Mouse (Mus musculus): ENCODE data around the gene Cd28. TPM values are rescaled to one million over a fixed set of nuclear protein-coding genes. Genes with fewer than 3 reads are reported as not detected.

The Cd28 gene
- polyA plus RNA-seq (2012; rRNA removed; ENCODE audit: low replicate concordance), result 0.33 and 0.36 TPM in 2 replicates

DNA sequence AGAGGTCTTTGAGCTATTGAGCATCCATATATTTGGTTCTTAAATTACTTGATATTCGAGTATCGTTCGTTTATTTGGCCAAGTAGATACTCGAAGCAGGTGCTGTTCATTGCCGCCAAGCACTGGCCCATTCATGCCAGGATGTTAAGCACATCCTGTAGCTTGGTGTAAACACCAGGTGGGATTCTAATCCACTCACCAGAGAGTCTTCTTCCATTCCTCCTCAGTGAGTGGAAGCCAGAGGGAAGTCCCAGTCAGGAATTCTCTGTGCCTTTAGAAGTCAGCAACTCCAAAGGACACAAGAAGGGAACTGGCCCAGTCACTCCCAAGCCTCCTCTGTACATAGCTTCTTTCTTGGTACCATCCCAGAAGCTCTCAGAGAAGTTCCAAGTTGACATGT lies at the start of gene Cd28:
Cd28 (plus strand) TSS at position 234 of the 400 bp plus-strand sequence.

Other genes with a start within 250 kb of the Cd28 start
- gene Raph1, start 149.7 kb upstream of the Cd28 start, polyA plus RNA-seq (2012; rRNA removed; ENCODE audit: low replicate concordance), result 11.4 and 16.4 TPM in 2 replicates
- gene Ctla4, start 170.2 kb downstream of the Cd28 start, polyA plus RNA-seq (2012; rRNA removed; ENCODE audit: low replicate concordance), result 0.09 TPM in 1 of 2 replicates, not detected in the other

Data from subcutaneous adipose tissue, adult 2 months (tissue).